Mouse (Mus musculus) E14TG2a.4 (cell line): ENCODE data around the gene Slc4a8.

Experiments used
- H3K27me3 ChIP-seq: 2 replicates; pipeline ENCODE4 v1.6.1; 2014; ENCODE audit warnings: low read length, control low read depth; ENCODE audit not compliant: insufficient read depth
- H3K36me3 ChIP-seq: 2 replicates; pipeline ENCODE4 v1.6.1; 2014; ENCODE audit warnings: low read length, control low read depth; ENCODE audit not compliant: insufficient read depth
- H3K4me1 ChIP-seq: replicated peaks from 2 replicates; pipeline ENCODE4 v1.6.1; 2014; ENCODE audit warnings: low read depth, low read length, control low read depth
- H3K4me3 ChIP-seq: replicated peaks from 2 replicates; pipeline ENCODE4 v1.5.1; 2014; ENCODE audit warnings: mild to moderate bottlenecking, low read length
- H3K9me3 ChIP-seq: 2 replicates; pipeline ENCODE4 v1.6.1; 2014; ENCODE audit warnings: low read length, control low read depth
- CTCF ChIP-seq: conservative IDR thresholded peaks from 2 replicates; pipeline ENCODE4 v1.5.1; 2014; ENCODE audit warnings: low read length
- NANOG ChIP-seq: IDR thresholded peaks from 2 replicates; pipeline ENCODE4 v1.6.1; 2014; ENCODE audit warnings: borderline replicate concordance, low read length, mixed read lengths
- POU5F1 ChIP-seq: IDR thresholded peaks from 2 replicates; pipeline ENCODE4 v1.6.1; 2014; ENCODE audit warnings: low read length, borderline replicate concordance

Gene Slc4a8

DNA sequence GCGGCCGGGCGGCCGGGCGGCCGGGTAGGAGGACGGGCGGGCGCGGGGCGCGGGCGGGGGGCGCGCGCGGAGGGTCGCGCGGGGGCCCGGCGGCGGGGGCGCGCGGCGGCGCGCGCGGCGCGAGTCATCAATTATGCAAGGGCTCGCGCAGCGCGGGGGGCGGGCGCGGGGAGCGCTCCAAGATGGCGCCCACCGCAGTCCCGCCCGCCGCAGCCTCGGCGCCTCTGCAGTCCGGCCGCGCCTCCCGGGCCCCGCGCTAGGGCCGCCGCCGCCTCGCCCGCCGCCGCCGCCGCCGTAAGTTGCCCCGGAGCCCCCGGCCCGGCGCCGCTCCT, 109.2 kb downstream of the Slc4a8 start:
- no peaks in the 10 kb centered on the region for H3K9me3 ChIP-seq

DNA sequence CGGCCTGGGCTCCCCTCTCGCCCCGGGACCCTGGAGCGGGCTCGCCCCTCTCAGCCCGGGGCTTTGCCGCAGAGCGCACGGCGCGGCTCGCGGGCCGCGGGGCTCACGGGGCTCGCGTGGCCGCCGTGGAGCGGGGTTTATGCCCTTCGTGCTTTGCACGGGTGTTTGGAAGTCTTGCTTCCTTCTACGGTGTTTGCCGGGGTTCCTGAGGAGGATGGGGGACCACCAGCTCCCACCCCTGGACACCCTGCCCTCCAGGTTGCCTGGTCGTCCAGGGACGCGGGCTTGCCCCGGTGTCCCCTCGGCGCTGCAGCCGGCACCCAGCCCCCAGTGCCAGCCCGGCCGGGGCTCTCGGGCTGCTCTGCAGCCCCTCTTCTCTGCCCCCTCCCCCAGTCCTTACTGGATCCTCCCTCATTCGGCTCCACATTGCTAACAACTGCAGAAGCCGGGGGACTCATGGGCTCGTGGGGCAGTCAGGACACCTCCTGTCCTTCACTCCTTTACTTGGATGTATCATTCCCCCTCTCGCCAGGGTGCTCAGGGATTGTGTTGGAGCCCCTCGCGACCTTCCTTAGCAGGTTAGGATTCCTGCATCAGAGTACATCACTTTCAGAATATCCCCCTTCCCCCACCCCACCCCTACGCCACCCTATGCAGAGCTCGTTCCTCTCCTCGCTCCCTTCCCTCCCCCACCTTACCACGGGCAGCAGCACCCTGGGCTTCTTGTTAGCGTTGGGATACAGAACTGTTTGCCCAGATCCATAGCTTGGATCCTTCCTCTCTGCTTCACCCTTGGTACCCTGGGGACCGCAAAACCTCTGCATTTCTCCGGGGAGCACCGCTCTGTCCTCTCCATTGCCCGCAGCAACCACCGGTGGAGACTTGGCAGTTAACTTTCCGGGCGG, 109.8 kb downstream of the Slc4a8 start:
- H3K4me3 ChIP-seq = peak overlapping the region; percentile 88
- TF ChIP-seq NANOG = no peak
- no peak for TF ChIP-seq POU5F1
- no peak for TF ChIP-seq CTCF
- H3K27me3 ChIP-seq = peaks cover 56% of the 10 kb centered on the region
- H3K9me3 ChIP-seq = no peaks in the 10 kb centered on the region
- H3K36me3 ChIP-seq = no peaks in the 10 kb centered on the region
- H3K4me1 ChIP-seq = peaks cover 29% of the 10 kb centered on the region

More for the DNA sequence above, 109.2 kb downstream of the Slc4a8 start:
- Histone ChIP-seq H3K4me3 (peak overlapping the region; percentile 88), H3K27me3 (peaks cover 56% of the 10 kb centered on the region), H3K36me3 (no peaks in the 10 kb centered on the region), H3K4me1 (peaks cover 23% of the 10 kb centered on the region)
- TF ChIP-seq NANOG (no peak), CTCF (no peak), POU5F1 (no peak)

DNA sequence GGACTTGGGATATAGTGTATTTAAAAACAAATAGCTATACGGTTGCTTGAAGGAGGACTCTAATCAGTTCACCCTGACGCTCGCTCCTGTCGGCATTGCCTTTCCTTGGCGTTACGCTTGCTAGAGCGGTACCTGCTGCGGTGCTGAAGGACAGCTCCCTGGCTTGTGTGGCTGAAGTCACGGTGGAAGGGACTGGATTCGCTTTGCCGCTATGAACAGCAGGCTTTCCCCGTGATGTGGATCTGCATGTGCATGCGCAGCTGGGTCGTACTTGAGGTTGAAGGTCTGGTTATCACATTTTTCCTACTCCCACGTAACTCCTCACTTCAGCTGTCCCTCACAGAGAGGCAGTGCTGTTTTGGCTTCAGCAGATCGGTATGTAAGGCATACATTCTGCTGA, 111.6 kb downstream of the Slc4a8 start:
- Histone ChIP-seq H3K4me3 (no peak overlapping the region), H3K9me3 (no peaks in the 10 kb centered on the region), H3K27me3 (peaks cover 57% of the 10 kb centered on the region), H3K36me3 (no peaks in the 10 kb centered on the region), H3K4me1 (peaks cover 29% of the 10 kb centered on the region)
- TF ChIP-seq CTCF (no peak), NANOG (no peak), POU5F1 (no peak)
